8 mouse cellular contexts compared by ENCODE assay signal in the genomic region with DNA sequence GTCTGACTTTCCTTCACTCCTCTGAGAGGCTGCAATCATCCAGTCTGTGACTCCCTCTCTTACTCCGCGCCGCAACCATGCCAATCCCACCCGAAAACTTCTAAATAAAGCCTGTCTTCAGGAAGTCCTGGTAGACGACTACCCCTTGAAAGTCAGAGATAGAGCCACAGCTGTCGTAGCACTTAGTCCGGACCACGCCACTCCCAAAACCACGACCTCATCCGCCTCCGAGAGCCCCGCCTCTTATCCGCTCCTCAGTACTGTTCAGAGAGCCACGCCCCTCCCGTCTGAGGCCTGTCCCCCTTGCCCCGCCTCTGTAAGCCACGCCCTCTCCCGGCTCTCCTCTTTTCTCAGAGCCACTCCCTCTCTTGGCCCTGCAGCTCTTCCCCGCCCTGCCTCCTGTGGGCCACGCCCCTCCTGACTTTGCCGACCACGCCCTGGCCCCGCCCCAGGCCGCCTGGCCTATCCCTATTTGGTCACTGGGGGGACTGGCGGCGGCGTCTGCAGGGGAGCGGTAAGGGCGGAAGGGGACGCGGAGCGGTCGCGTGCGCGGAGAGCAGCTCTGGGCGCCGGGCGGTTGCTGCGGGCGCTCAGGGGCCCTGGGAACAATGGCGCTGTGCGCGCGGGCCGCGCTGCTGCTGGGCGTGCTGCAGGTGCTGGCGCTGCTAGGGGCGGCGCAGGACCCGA. TPM values are rescaled to one million over a fixed set of nuclear protein-coding genes. Genes with fewer than 3 reads are reported as not detected.
DNase-seq lines count a peak whose midpoint lies in the region; ATAC-seq and TF ChIP-seq lines count a peak whose summit lies in the region.

A gene (plus strand): TSS at position 428 of the 687 bp plus-strand sequence.

- DNase-seq in CD4-positive helper T cell, adult 2 months (ENCODE audit: low read depth, low spot score): peak; percentile 100
- DNase-seq in brain, embryonic 18.5 days (ENCODE audit: low read depth, low spot score): peak; percentile 79
- DNase-seq in kidney, postnatal 0 days (ENCODE audit: low spot score): peak; percentile 100
- DNase-seq in liver, embryonic 11.5 days (ENCODE audit: low spot score): peak; percentile 100
- DNase-seq in naive thymus-derived CD4-positive, alpha-beta T cell, adult 2 months (ENCODE audit: low read depth): peak; percentile 100

- peak within 1 kb of the TSS; percentile 77 for H3K4me3 ChIP-seq in heart, embryonic 12.5 days
- peak within 1 kb of the TSS; percentile 65 for H3K4me3 ChIP-seq in kidney, postnatal 0 days (replicated peaks; ENCODE audit: low read depth, low read length)
- H3K4me3 ChIP-seq in liver, embryonic 11.5 days (ENCODE audit: low read depth, low read length): peak within 1 kb of the TSS; percentile 91
- peak within 1 kb of the TSS; percentile 60 for H3K4me3 ChIP-seq in stomach, embryonic 14.5 days (ENCODE audit: low read depth, low read length)

- H3K4me1 ChIP-seq in heart, embryonic 12.5 days (replicated peaks): peaks cover 31% of the 10 kb centered on the region
- H3K4me1 ChIP-seq in kidney, postnatal 0 days (replicated peaks; ENCODE audit: insufficient read depth, low read length): 0 out of 2 replicates have a peak, but pooled peaks cover 4% of the 10 kb centered on the region
- H3K4me1 ChIP-seq in liver, embryonic 11.5 days (replicated peaks; ENCODE audit: control insufficient read depth, insufficient read depth, low read length): peaks cover 21% of the 10 kb centered on the region
- H3K4me1 ChIP-seq in stomach, embryonic 14.5 days (ENCODE audit: control insufficient read depth, insufficient read depth, low read length): peaks cover 5% of the 10 kb centered on the region

- H3K9me3 ChIP-seq in heart, embryonic 12.5 days (replicated peaks): peaks cover 4% of the 10 kb centered on the region
- no peaks in the 10 kb centered on the region for H3K9me3 ChIP-seq in kidney, postnatal 0 days (replicated peaks; ENCODE audit: low read length)
- 0 out of 2 replicates have a peak, but pooled peaks cover 2% of the 10 kb centered on the region for H3K9me3 ChIP-seq in liver, embryonic 11.5 days (ENCODE audit: control insufficient read depth, low read length)
- H3K9me3 ChIP-seq in stomach, embryonic 14.5 days (ENCODE audit: control insufficient read depth, low read depth, low read length): peaks cover 3% of the 10 kb centered on the region; the same call in 1 of the 2 replicates

- peak; percentile 44; the same call in 1 of the 2 replicates for TF ChIP-seq CTCF in kidney, postnatal 0 days (IDR thresholded peaks at IDR 0.05; ENCODE audit: low read depth)

- 0% methylated on average over 52 of the region's 52 CpGs for WGBS in heart, embryonic 12.5 days
- 0% methylated on average over 52 of the region's 52 CpGs for WGBS in kidney, postnatal 0 days
- WGBS in liver, embryonic 11.5 days: 0% methylated on average over 51 of the region's 52 CpGs
- WGBS in stomach, embryonic 14.5 days: under 1% methylated on average over 52 of the region's 52 CpGs

- peaks cover 4% of the 10 kb centered on the region for H3K36me3 ChIP-seq in heart, embryonic 12.5 days
- H3K36me3 ChIP-seq in kidney, postnatal 0 days (ENCODE audit: insufficient read depth, low read length): no peaks in the 10 kb centered on the region
- peaks cover 3% of the 10 kb centered on the region; the same call in 1 of the 2 replicates for H3K36me3 ChIP-seq in liver, embryonic 11.5 days (ENCODE audit: control insufficient read depth, insufficient read depth, low read length)
- peaks cover 5% of the 10 kb centered on the region; the same call in 1 of the 2 replicates for H3K36me3 ChIP-seq in stomach, embryonic 14.5 days (ENCODE audit: control insufficient read depth, insufficient read depth, low read length)

- H3K27me3 ChIP-seq in heart, embryonic 12.5 days (replicated peaks): no peaks in the 10 kb centered on the region
- no peaks in the 10 kb centered on the region for H3K27me3 ChIP-seq in kidney, postnatal 0 days (ENCODE audit: insufficient read depth, low read length)
- no peaks in the 10 kb centered on the region for H3K27me3 ChIP-seq in liver, embryonic 11.5 days (replicated peaks; ENCODE audit: control insufficient read depth, insufficient read depth, low read length)
- no peaks in the 10 kb centered on the region for H3K27me3 ChIP-seq in stomach, embryonic 14.5 days (ENCODE audit: control insufficient read depth, insufficient read depth, low read length)

- peak within 1 kb of the TSS; percentile 66 for H3K4me2 ChIP-seq in heart, embryonic 12.5 days
- H3K4me2 ChIP-seq in kidney, postnatal 0 days (ENCODE audit: low read length): peak within 1 kb of the TSS; percentile 60
- H3K4me2 ChIP-seq in liver, embryonic 11.5 days: peak within 1 kb of the TSS; percentile 87
- peak within 1 kb of the TSS; percentile 72 for H3K4me2 ChIP-seq in stomach, embryonic 14.5 days (replicated peaks; ENCODE audit: low read depth, low read length)

- ATAC-seq in erythroid progenitor cell, adult 5-6 weeks (replicated peaks; ENCODE audit: low FRiP score, poor library complexity, severe bottlenecking): peak; percentile 92
- peak; percentile 99 for ATAC-seq in heart, embryonic 12.5 days (ENCODE audit: insufficient number of reproducible peaks, low FRiP score)
- peak; percentile 99 for ATAC-seq in kidney, postnatal 0 days (replicated peaks; ENCODE audit: low FRiP score, low read depth)
- ATAC-seq in liver, embryonic 11.5 days (replicated peaks; ENCODE audit: low FRiP score): peak; percentile 96
- peak; percentile 98 for ATAC-seq in stomach, embryonic 14.5 days (ENCODE audit: insufficient number of reproducible peaks, insufficient read depth, low FRiP score, low read depth)

- peak within 1 kb of the TSS; percentile 86 for H3K9ac ChIP-seq in heart, embryonic 12.5 days
- peak within 1 kb of the TSS; percentile 70 for H3K9ac ChIP-seq in kidney, postnatal 0 days (ENCODE audit: low read depth, low read length)
- H3K9ac ChIP-seq in liver, embryonic 11.5 days (ENCODE audit: low read depth, low read length): peak within 1 kb of the TSS; percentile 92
- H3K9ac ChIP-seq in stomach, embryonic 14.5 days (replicated peaks; ENCODE audit: low read depth, low read length): peak within 1 kb of the TSS; percentile 70

- peak within 1 kb of the TSS; percentile 82 for H3K27ac ChIP-seq in heart, embryonic 12.5 days (ENCODE audit: poor library complexity, severe bottlenecking)
- H3K27ac ChIP-seq in kidney, postnatal 0 days: peak within 1 kb of the TSS; percentile 80
- peak within 1 kb of the TSS; percentile 86 for H3K27ac ChIP-seq in liver, embryonic 11.5 days (ENCODE audit: low read depth, low read length)
- H3K27ac ChIP-seq in stomach, embryonic 14.5 days (ENCODE audit: low read length): peak within 1 kb of the TSS; percentile 60; the same call in 1 of the 2 replicates

RNA-seq across cellular contexts. Expression of the gene that starts here (rescaled TPM):
- total RNA-seq in erythroid progenitor cell, adult 5-6 weeks (2015; ENCODE audit: low replicate concordance): 57.3 and 114 TPM in 2 replicates
- total RNA-seq in erythroid progenitor cell, adult 5-6 weeks (2017; ENCODE audit: low replicate concordance): 46.1 and 53.9 TPM in 2 replicates
- polyA plus RNA-seq in heart, embryonic 12.5 days (2016; fragmentation: Nextera tagmentation; extraction: Ambion mirVana): 119 and 125 TPM in 2 replicates
- polyA plus RNA-seq in kidney, postnatal 0 days (2015; fragmentation: Nextera tagmentation; extraction: Ambion mirVana): 96.1 and 101 TPM in 2 replicates
- 87.8 and 98.4 TPM in 2 replicates for polyA plus RNA-seq in liver, embryonic 11.5 days (2014; fragmentation: Nextera tagmentation; extraction: Ambion mirVana)
- polyA plus RNA-seq in stomach, embryonic 14.5 days (2014; fragmentation: Nextera tagmentation; extraction: Ambion mirVana): 148 and 155 TPM in 2 replicates

Comparison
In these comparisons a context has a peak if more than half of its experiments do, and no peak if none do; other contexts are left out.
1. Peak in every context shown above with its lines: DNase-seq, ATAC-seq, H3K4me3 ChIP-seq and H3K27ac ChIP-seq.